Mouse (Mus musculus): Measurements from ENCODE around the gene E2f6.

DNA sequence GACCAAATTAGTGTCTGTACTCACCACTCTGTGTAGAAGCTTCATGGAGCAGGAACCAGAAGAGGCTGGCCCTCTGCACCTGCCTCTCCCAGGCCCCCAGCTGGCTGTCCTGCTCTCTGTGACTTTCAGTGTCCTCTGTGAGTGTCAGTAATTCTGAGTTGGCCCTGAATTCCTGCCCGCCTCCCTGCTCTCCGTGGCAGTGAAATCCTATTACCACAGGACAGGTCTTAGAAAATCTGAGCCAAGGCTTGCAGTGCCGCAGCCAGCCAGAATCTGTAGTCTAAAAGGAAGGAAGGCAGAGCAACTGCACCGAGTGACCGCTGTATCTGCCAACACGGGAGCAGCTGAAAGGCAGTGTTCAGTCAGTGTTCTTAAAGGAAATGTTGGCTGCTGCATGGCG lies 10.0 kb downstream of the E2f6 start:
- TF ChIP-seq POLR2A (IDR thresholded peaks at IDR 0.05; ENCODE audit: low read depth, low read length) (no peak), CTCF (IDR thresholded peaks at IDR 0.05; ENCODE audit: extremely low read depth, insufficient read depth, insufficient read length, insufficient replicate concordance) (no peak)
